Mouse (Mus musculus): Measurements from ENCODE around the gene Lrr1. TPM values are rescaled to one million over a fixed set of nuclear protein-coding genes. Genes with fewer than 3 reads are reported as not detected.

Lrr1 gene
- polyA plus RNA-seq, 1 experiment from 2014 or later: 16.5 TPM

DNA sequence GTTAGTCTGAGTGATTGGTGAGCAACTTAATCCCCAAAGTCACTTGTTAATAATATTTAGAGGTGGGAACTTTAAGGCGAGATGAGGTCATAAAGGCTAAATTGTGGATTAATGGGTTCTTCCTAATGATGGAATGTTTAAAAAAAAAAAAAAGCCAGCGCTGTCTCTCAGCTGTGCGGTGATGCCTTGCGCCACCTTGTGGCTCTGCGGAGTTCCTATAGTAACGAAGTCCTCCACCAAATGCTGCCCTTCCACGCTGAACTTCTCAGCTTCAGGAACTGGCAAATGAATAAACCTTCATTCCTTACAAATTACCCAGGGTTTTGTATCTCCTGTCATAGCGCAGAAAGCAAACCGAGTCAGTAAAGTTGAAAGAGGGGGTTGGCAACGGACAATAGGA is 36.6 kb upstream of the Lrr1 start:
- Histone ChIP-seq H3K4me1 (ENCODE audit: control insufficient read depth, insufficient read depth, low read length) (no peaks in the 10 kb centered on the region), H3K36me3 (ENCODE audit: control insufficient read depth, insufficient read depth, low read length) (no peaks in the 10 kb centered on the region), H3K27me3 (ENCODE audit: control insufficient read depth, insufficient read depth, low read length) (no peaks in the 10 kb centered on the region), H3K27ac (ENCODE audit: low read length) (no peak overlapping the region), H3K9me3 (replicated peaks; ENCODE audit: control insufficient read depth, low read length) (no peaks in the 10 kb centered on the region), H3K9ac (ENCODE audit: low read length) (no peak overlapping the region), H3K4me2 (ENCODE audit: low read depth, low read length) (no peak overlapping the region), H3K4me3 (replicated peaks; ENCODE audit: low read length) (no peak overlapping the region)
- whole genome bisulfite sequencing: 12% methylated on average over 10 of the region's 10 CpGs
- no peak for ATAC-seq (ENCODE audit: insufficient read depth, low FRiP score)

DNA sequence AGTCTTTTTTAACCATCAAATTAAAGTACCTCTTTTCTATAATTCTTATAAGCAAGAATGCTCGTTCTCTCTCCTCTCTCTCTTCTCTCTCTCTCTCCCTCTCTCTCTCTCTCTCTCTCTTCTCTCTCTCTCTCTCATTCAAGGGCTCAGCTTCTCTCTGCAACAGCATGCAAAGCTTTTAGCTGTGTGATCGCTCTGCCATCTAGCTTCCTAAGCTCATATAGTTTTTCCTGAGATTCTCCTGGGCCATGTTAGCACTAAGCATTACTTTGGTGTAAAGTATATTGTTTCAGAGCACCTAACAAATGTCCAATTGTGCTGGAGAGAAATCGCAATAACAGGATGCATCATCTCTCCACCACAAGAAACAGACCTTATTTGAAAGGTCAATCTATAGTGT is 29.4 kb upstream of the Lrr1 start:
- ATAC-seq (ENCODE audit: insufficient read depth, low FRiP score): no peak
- no peak overlapping the region for H3K27ac ChIP-seq (ENCODE audit: low read length)
- no peaks in the 10 kb centered on the region for H3K27me3 ChIP-seq (ENCODE audit: control insufficient read depth, insufficient read depth, low read length)
- WGBS: 90% methylated on average over 3 of the region's 3 CpGs
- H3K4me1 ChIP-seq (ENCODE audit: control insufficient read depth, insufficient read depth, low read length): no peaks in the 10 kb centered on the region
- no peak overlapping the region for H3K9ac ChIP-seq (ENCODE audit: low read length)
- H3K9me3 ChIP-seq (replicated peaks; ENCODE audit: control insufficient read depth, low read length): no peaks in the 10 kb centered on the region
- no peaks in the 10 kb centered on the region for H3K36me3 ChIP-seq (ENCODE audit: control insufficient read depth, insufficient read depth, low read length)
- H3K4me2 ChIP-seq (ENCODE audit: low read depth, low read length): no peak overlapping the region
- no peak overlapping the region for H3K4me3 ChIP-seq (replicated peaks; ENCODE audit: low read length)

DNA sequence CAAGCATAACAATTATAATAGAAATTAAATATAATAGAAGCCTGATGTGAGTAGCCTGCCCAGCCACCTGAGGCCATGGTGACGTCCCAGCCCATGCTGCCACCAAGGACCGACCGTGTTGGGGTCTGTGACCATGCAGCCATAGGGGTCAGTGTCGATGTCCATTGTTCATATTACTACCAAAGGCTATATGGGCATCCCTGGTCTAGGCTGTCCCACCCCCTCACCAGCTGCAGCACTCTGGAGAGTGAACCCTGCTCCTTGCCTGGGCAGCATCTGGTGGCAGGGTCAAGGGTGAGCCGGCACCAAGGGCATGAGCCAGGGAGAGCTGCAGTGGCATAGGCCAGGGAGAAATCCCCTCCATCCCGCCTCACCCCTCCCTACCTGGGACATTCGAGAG is 28.8 kb upstream of the Lrr1 start:
- Histone ChIP-seq H3K4me3 (replicated peaks; ENCODE audit: low read length) (no peak overlapping the region), H3K27ac (ENCODE audit: low read length) (no peak overlapping the region), H3K9ac (ENCODE audit: low read length) (no peak overlapping the region), H3K4me1 (ENCODE audit: control insufficient read depth, insufficient read depth, low read length) (no peaks in the 10 kb centered on the region), H3K36me3 (ENCODE audit: control insufficient read depth, insufficient read depth, low read length) (no peaks in the 10 kb centered on the region), H3K4me2 (ENCODE audit: low read depth, low read length) (no peak overlapping the region), H3K27me3 (ENCODE audit: control insufficient read depth, insufficient read depth, low read length) (no peaks in the 10 kb centered on the region), H3K9me3 (replicated peaks; ENCODE audit: control insufficient read depth, low read length) (no peaks in the 10 kb centered on the region)
- 84% methylated on average over 7 of the region's 7 CpGs for WGBS
- ATAC-seq (ENCODE audit: insufficient read depth, low FRiP score): no peak

DNA sequence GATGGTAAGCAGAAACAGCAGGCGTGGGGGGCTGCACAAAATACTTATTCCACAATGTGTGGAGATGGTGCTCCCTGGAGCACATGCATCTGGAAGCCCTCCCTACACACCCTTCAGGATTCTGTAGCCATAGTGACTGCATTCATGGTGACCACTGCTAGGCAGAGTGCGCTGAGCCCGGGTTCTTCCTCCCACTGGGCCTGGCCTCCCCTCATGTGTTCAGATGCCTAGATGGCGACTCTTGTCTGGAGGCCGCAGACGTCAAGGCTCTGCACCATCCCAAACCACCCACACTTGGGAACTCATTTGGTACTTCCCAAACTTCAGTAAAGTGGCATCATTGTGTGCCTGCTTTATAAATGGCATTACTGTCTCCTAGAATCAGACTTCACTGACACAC is 25.2 kb upstream of the Lrr1 start:
- Histone ChIP-seq H3K27ac (ENCODE audit: low read length) (no peak overlapping the region), H3K36me3 (ENCODE audit: control insufficient read depth, insufficient read depth, low read length) (no peaks in the 10 kb centered on the region), H3K27me3 (ENCODE audit: control insufficient read depth, insufficient read depth, low read length) (no peaks in the 10 kb centered on the region), H3K4me3 (replicated peaks; ENCODE audit: low read length) (no peak overlapping the region), H3K4me1 (ENCODE audit: control insufficient read depth, insufficient read depth, low read length) (no peaks in the 10 kb centered on the region), H3K9me3 (replicated peaks; ENCODE audit: control insufficient read depth, low read length) (no peaks in the 10 kb centered on the region), H3K4me2 (ENCODE audit: low read depth, low read length) (no peak overlapping the region), H3K9ac (ENCODE audit: low read length) (no peak overlapping the region)
- ATAC-seq (ENCODE audit: insufficient read depth, low FRiP score): no peak
- WGBS: 82% methylated on average over 6 of the region's 6 CpGs

DNA sequence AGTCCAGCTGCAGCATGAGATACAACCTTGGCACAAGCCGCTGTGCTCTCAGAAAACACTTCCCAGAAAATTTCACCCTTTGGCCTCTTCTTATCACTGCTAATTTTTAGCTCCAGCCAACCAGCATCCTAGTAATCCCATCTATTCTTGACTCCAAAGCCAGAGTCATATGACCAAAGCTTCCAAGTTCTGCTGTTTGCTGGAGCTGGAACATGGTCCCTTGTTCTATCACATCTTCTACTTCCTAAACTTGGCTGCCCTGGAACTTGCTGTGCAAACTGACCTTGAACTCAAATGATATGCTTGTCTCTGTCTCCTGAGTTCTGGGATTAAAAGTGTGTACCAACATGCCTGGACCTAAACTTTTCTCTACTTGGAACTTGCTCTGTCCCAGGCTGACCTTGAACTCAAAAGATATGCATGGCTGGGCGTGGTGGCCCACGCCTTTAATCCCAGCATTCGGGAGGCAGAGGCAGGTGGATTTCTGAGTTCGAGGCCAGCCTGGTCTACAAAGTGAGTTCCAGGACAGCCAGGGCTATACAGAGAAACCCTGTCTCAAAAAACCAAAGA is 21.4 kb upstream of the Lrr1 start:
- no peak for ATAC-seq (ENCODE audit: insufficient read depth, low FRiP score)
- H3K9ac ChIP-seq (ENCODE audit: low read length): no peak overlapping the region
- H3K4me2 ChIP-seq (ENCODE audit: low read depth, low read length): no peak overlapping the region
- H3K27me3 ChIP-seq (ENCODE audit: control insufficient read depth, insufficient read depth, low read length): peaks cover 3% of the 10 kb centered on the region; the same call in 1 of the 2 replicates
- H3K36me3 ChIP-seq (ENCODE audit: control insufficient read depth, insufficient read depth, low read length): no peaks in the 10 kb centered on the region
- no peaks in the 10 kb centered on the region for H3K9me3 ChIP-seq (replicated peaks; ENCODE audit: control insufficient read depth, low read length)
- no peaks in the 10 kb centered on the region for H3K4me1 ChIP-seq (ENCODE audit: control insufficient read depth, insufficient read depth, low read length)
- 86% methylated on average over 5 of the region's 5 CpGs for whole genome bisulfite sequencing
- H3K27ac ChIP-seq (ENCODE audit: low read length): no peak overlapping the region
- no peak overlapping the region for H3K4me3 ChIP-seq (replicated peaks; ENCODE audit: low read length)

DNA sequence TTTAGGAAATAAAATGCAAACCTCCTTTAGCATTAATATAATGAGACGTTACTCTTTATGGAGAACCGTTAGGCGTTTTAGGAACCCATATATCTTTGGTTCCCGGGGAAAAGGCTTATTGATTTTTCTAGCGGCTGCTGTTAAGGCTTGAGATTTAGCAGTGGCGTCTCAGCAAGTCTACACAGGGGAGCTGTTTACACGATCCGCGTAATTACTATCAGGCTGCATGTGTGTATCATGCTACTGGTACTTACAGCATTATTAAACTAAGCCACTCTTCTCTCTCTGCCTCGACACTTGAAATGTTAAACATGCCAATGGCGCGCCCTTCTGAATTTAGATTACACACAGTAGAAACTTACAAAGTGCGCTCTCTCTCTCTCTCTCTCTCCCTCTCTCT is 18.6 kb upstream of the Lrr1 start:
- H3K9me3 ChIP-seq (replicated peaks; ENCODE audit: control insufficient read depth, low read length): no peaks in the 10 kb centered on the region
- WGBS: 57% methylated on average over 13 of the region's 13 CpGs
- H3K4me2 ChIP-seq (ENCODE audit: low read depth, low read length): no peak overlapping the region
- no peak overlapping the region for H3K9ac ChIP-seq (ENCODE audit: low read length)
- no peak for ATAC-seq (ENCODE audit: insufficient read depth, low FRiP score)
- H3K27me3 ChIP-seq (ENCODE audit: control insufficient read depth, insufficient read depth, low read length): peaks cover 3% of the 10 kb centered on the region; the same call in 1 of the 2 replicates
- no peaks in the 10 kb centered on the region for H3K4me1 ChIP-seq (ENCODE audit: control insufficient read depth, insufficient read depth, low read length)
- no peaks in the 10 kb centered on the region for H3K36me3 ChIP-seq (ENCODE audit: control insufficient read depth, insufficient read depth, low read length)
- H3K4me3 ChIP-seq (replicated peaks; ENCODE audit: low read length): no peak overlapping the region
- H3K27ac ChIP-seq (ENCODE audit: low read length): no peak overlapping the region

GRCm38 (mm10) chr12:69155923-69156322 is 12.7 kb upstream of the Lrr1 start:
- peaks cover 10% of the 10 kb centered on the region for H3K4me1 ChIP-seq (ENCODE audit: control insufficient read depth, insufficient read depth, low read length)
- H3K9me3 ChIP-seq (replicated peaks; ENCODE audit: control insufficient read depth, low read length): no peaks in the 10 kb centered on the region
- ATAC-seq (ENCODE audit: insufficient read depth, low FRiP score): no peak
- peaks cover 12% of the 10 kb centered on the region for H3K36me3 ChIP-seq (ENCODE audit: control insufficient read depth, insufficient read depth, low read length)
- H3K9ac ChIP-seq (ENCODE audit: low read length): no peak overlapping the region
- H3K4me2 ChIP-seq (ENCODE audit: low read depth, low read length): no peak overlapping the region
- no peak overlapping the region for H3K27ac ChIP-seq (ENCODE audit: low read length)
- no peaks in the 10 kb centered on the region for H3K27me3 ChIP-seq (ENCODE audit: control insufficient read depth, insufficient read depth, low read length)
- WGBS: 67% methylated on average over 2 of the region's 2 CpGs
- no peak overlapping the region for H3K4me3 ChIP-seq (replicated peaks; ENCODE audit: low read length)

GRCm38 (mm10) chr12:69156436-69156835 is 12.2 kb upstream of the Lrr1 start:
- 77% methylated on average over 4 of the region's 4 CpGs for WGBS
- Histone ChIP-seq H3K9me3 (replicated peaks; ENCODE audit: control insufficient read depth, low read length) (no peaks in the 10 kb centered on the region), H3K4me3 (replicated peaks; ENCODE audit: low read length) (no peak overlapping the region), H3K9ac (ENCODE audit: low read length) (no peak overlapping the region), H3K36me3 (ENCODE audit: control insufficient read depth, insufficient read depth, low read length) (peaks cover 12% of the 10 kb centered on the region), H3K27ac (ENCODE audit: low read length) (no peak overlapping the region), H3K27me3 (ENCODE audit: control insufficient read depth, insufficient read depth, low read length) (no peaks in the 10 kb centered on the region), H3K4me2 (ENCODE audit: low read depth, low read length) (no peak overlapping the region), H3K4me1 (ENCODE audit: control insufficient read depth, insufficient read depth, low read length) (peaks cover 10% of the 10 kb centered on the region)
- ATAC-seq (ENCODE audit: insufficient read depth, low FRiP score): no peak

DNA sequence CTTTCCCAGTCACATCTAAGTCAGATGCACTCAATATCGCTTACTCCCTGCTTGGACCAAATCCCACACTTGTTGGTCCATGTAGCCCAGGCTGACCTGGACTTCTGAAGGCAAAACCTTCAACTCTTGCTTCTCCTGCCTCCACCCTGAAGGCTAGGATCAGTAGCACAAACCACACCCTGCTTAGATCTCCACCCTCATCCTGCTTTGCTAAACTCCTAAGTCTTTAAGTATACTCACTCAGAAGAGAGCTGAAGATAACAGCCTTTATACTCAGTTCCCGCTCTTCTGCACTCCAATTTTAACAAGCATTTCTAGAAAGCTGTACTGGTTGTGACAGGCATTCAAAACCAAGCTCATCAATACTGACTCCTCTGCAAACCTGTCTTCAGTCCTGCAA is 11.5 kb upstream of the Lrr1 start:
- Histone ChIP-seq H3K27me3 (ENCODE audit: control insufficient read depth, insufficient read depth, low read length) (no peaks in the 10 kb centered on the region), H3K9me3 (replicated peaks; ENCODE audit: control insufficient read depth, low read length) (no peaks in the 10 kb centered on the region), H3K27ac (ENCODE audit: low read length) (no peak overlapping the region), H3K9ac (ENCODE audit: low read length) (no peak overlapping the region), H3K4me1 (ENCODE audit: control insufficient read depth, insufficient read depth, low read length) (peaks cover 10% of the 10 kb centered on the region), H3K4me3 (replicated peaks; ENCODE audit: low read length) (no peak overlapping the region), H3K36me3 (ENCODE audit: control insufficient read depth, insufficient read depth, low read length) (peaks cover 12% of the 10 kb centered on the region), H3K4me2 (ENCODE audit: low read depth, low read length) (no peak overlapping the region)
- WGBS: 91% methylated on average over 2 of the region's 2 CpGs
- no peak for ATAC-seq (ENCODE audit: insufficient read depth, low FRiP score)

GRCm38 (mm10) chr12:69158366-69158764 is 10.2 kb upstream of the Lrr1 start:
- peak overlapping the region; percentile 72 for H3K4me2 ChIP-seq (ENCODE audit: low read depth, low read length)
- H3K9ac ChIP-seq (ENCODE audit: low read length): peak overlapping the region; percentile 93
- H3K27ac ChIP-seq (ENCODE audit: low read length): peak overlapping the region; percentile 96
- H3K9me3 ChIP-seq (replicated peaks; ENCODE audit: control insufficient read depth, low read length): no peaks in the 10 kb centered on the region
- peak overlapping the region; percentile 76 for H3K4me3 ChIP-seq (replicated peaks; ENCODE audit: low read length)
- WGBS: under 1% methylated on average over 19 of the region's 19 CpGs
- H3K27me3 ChIP-seq (ENCODE audit: control insufficient read depth, insufficient read depth, low read length): no peaks in the 10 kb centered on the region
- no peak for ATAC-seq (ENCODE audit: insufficient read depth, low FRiP score)
- H3K36me3 ChIP-seq (ENCODE audit: control insufficient read depth, insufficient read depth, low read length): peaks cover 12% of the 10 kb centered on the region
- peaks cover 10% of the 10 kb centered on the region for H3K4me1 ChIP-seq (ENCODE audit: control insufficient read depth, insufficient read depth, low read length)

All from stomach, embryonic 16.5 days (tissue).